Mouse (Mus musculus): ENCODE measurements at regions not wholly inside any gene's neighbourhood (a gene's known extent, or its start where the extent isn't known, plus 50 kb on each side); places are given as distances from the start of the nearest gene placed in this dataset.

DNA sequence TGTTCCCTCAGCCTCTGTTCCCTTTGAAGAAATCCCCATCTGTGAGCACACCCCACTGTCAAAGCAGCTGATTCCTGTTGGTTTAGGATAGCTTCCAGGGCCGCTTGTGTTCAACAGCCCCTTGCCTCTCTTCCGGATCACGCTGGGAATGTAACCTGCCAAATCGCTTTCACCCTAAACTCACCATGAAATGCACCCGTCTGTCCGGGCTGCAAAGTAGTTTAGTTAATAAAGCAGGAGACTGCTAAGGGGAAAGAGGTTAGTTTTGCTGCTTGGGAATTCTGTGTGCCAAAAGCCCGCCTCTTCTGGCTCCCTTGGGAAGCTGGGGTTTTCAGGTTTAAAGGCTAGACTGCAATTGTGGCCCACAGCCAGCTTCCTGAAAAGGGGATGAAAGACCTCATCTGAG lies 1278.9 kb downstream of the Gsdmc2 start:
- TF ChIP-seq POLR2A (IDR thresholded peaks at IDR 0.05; ENCODE audit: insufficient read depth, low read length): no peak
- TF ChIP-seq CTCF (IDR thresholded peaks at IDR 0.05; ENCODE audit: low read depth, low read length): no peak
- TF ChIP-seq EP300 (IDR thresholded peaks at IDR 0.05; ENCODE audit: insufficient read depth, low read depth, low read length): no peak
